Mouse (Mus musculus) stomach, embryonic 15.5 days (tissue): ENCODE data around the gene Ankrd31. TPM values are rescaled to one million over a fixed set of nuclear protein-coding genes. Genes with fewer than 3 reads are reported as not detected.
"Not testable (repeated sequence)": the region's sequence is repeated elsewhere in the genome, so short reads cannot be mapped to it uniquely, and the experiment has no call there.

ENCODE experiments used
- ATAC-seq: fragments of 200-750 bp; cut with Nextera tagmentation; 2 replicates; pipeline ENCODE4 v1.8.0; 2017; ENCODE audit warnings: low read depth, moderate number of reproducible peaks, moderate TSS enrichment; ENCODE audit not compliant: insufficient read depth, low FRiP score
- H3K27ac ChIP-seq: fragments of 300-500 bp; sonication (generic); 2 replicates; pipeline ENCODE4 v1.5.1; 2015; ENCODE audit warnings: mild to moderate bottlenecking, inconsistent platforms
- H3K27me3 ChIP-seq: fragments of 300-500 bp; sonication (generic); replicated peaks from 2 replicates; pipeline ENCODE4 v1.6.1; 2015; ENCODE audit warnings: inconsistent platforms
- H3K36me3 ChIP-seq: fragments of 300-500 bp; sonication (generic); 2 replicates; pipeline ENCODE4 v1.6.1; 2015; ENCODE audit warnings: inconsistent platforms
- H3K4me1 ChIP-seq: fragments of 300-500 bp; sonication (generic); 2 replicates; pipeline ENCODE4 v1.6.1; 2015; ENCODE audit warnings: inconsistent platforms
- H3K4me2 ChIP-seq: fragments of 300-500 bp; sonication (generic); 2 replicates; pipeline ENCODE4 v1.6.1; 2015; ENCODE audit warnings: mild to moderate bottlenecking, inconsistent platforms
- H3K4me3 ChIP-seq: fragments of 300-500 bp; sonication (generic); replicated peaks from 2 replicates; pipeline ENCODE4 v1.5.1; 2015; ENCODE audit warnings: inconsistent platforms
- H3K9ac ChIP-seq: fragments of 300-500 bp; sonication (generic); 2 replicates; pipeline ENCODE4 v1.6.1; 2015; ENCODE audit warnings: inconsistent platforms
- H3K9me3 ChIP-seq: fragments of 300-500 bp; sonication (generic); 2 replicates; pipeline ENCODE4 v1.6.1; 2016; ENCODE audit warnings: inconsistent platforms
- WGBS: fragments of 180-500 bp; shearing (Covaris S2); methylation state at CpG from one replicate; pipeline ENCODE4 v1.1.7; 2015; 5-methylcytosine and 5-hydroxymethylcytosine counted together
- polyA plus RNA-seq: library from polyadenylated mRNA; unstranded; fragments of >200 nt; fragmentation: Nextera tagmentation; extraction: Ambion mirVana; gene quantifications from 2 replicates; pipeline ENCODE4 v1.2.1, GENCODE M21; 2015

The Ankrd31 gene
- polyA plus RNA-seq, 1 experiment from 2014 or later: not detected

GRCm38 (mm10) chr13:96742871-96743270 lies 5.2 kb upstream of the Ankrd31 start:
- no peak overlapping the region for H3K4me3 ChIP-seq
- H3K9me3 ChIP-seq: no peaks in the 10 kb centered on the region
- 77% methylated on average over 2 of the region's 2 CpGs for WGBS
- H3K27ac ChIP-seq: no peak overlapping the region
- no peak overlapping the region for H3K4me2 ChIP-seq
- H3K9ac ChIP-seq: no peak overlapping the region
- no peak for ATAC-seq
- H3K36me3 ChIP-seq: no peaks in the 10 kb centered on the region
- H3K27me3 ChIP-seq: no peaks in the 10 kb centered on the region
- H3K4me1 ChIP-seq: no peaks in the 10 kb centered on the region

- H3K27me3 ChIP-seq: no peaks in the 10 kb centered on the region
- H3K9me3 ChIP-seq: no peaks in the 10 kb centered on the region
- no peak overlapping the region for H3K4me3 ChIP-seq
- ATAC-seq: no peak; the same call in 1 of the 2 replicates
- no peaks in the 10 kb centered on the region for H3K36me3 ChIP-seq
- 27% methylated on average over 6 of the region's 6 CpGs for WGBS
- no peak overlapping the region for H3K4me2 ChIP-seq
- no peaks in the 10 kb centered on the region for H3K4me1 ChIP-seq
- H3K9ac ChIP-seq: no peak overlapping the region
- H3K27ac ChIP-seq: no peak overlapping the region
Observed at GRCm38 (mm10) chr13:96746055-96746454, 2.0 kb upstream of the Ankrd31 start.

- no peak overlapping the region for H3K4me2 ChIP-seq
- no peak overlapping the region for H3K9ac ChIP-seq
- ATAC-seq: no peak
- no peak overlapping the region for H3K27ac ChIP-seq
- no peaks in the 10 kb centered on the region for H3K4me1 ChIP-seq
- H3K36me3 ChIP-seq: no peaks in the 10 kb centered on the region
- no peaks in the 10 kb centered on the region for H3K9me3 ChIP-seq
- H3K27me3 ChIP-seq: no peaks in the 10 kb centered on the region
- H3K4me3 ChIP-seq: no peak overlapping the region
- 77% methylated on average over 6 of the region's 6 CpGs for WGBS
Observed at GRCm38 (mm10) chr13:96749859-96750258, 1.8 kb downstream of the Ankrd31 start.

GRCm38 (mm10) chr13:96760848-96761247 lies 12.8 kb downstream of the Ankrd31 start:
- H3K27ac ChIP-seq: no peak overlapping the region
- no peak for ATAC-seq
- no peak overlapping the region for H3K4me2 ChIP-seq
- H3K9me3 ChIP-seq: no peaks in the 10 kb centered on the region
- no peaks in the 10 kb centered on the region for H3K36me3 ChIP-seq
- H3K9ac ChIP-seq: no peak overlapping the region
- 78% methylated on average over 2 of the region's 2 CpGs for WGBS
- H3K4me3 ChIP-seq: no peak overlapping the region
- H3K27me3 ChIP-seq: no peaks in the 10 kb centered on the region
- H3K4me1 ChIP-seq: no peaks in the 10 kb centered on the region

- not testable (repeated sequence) for H3K36me3 ChIP-seq, H3K4me1 ChIP-seq, ATAC-seq, H3K9ac ChIP-seq, H3K27ac ChIP-seq, H3K27me3 ChIP-seq, H3K4me2 ChIP-seq, H3K4me3 ChIP-seq, H3K9me3 ChIP-seq
- WGBS: 84% methylated on average over 5 of the region's 5 CpGs
Observed at GRCm38 (mm10) chr13:96786071-96786470, 38.0 kb downstream of the Ankrd31 start.

GRCm38 (mm10) chr13:96793451-96793850 lies 45.4 kb downstream of the Ankrd31 start:
- WGBS: 71% methylated on average over 2 of the region's 2 CpGs
- ATAC-seq: no peak
- Histone ChIP-seq H3K4me2 (no peak overlapping the region), H3K27ac (no peak overlapping the region), H3K4me1 (no peaks in the 10 kb centered on the region), H3K4me3 (no peak overlapping the region), H3K9me3 (no peaks in the 10 kb centered on the region), H3K36me3 (no peaks in the 10 kb centered on the region), H3K27me3 (no peaks in the 10 kb centered on the region), H3K9ac (no peak overlapping the region)

- Histone ChIP-seq H3K27ac (no peak overlapping the region), H3K36me3 (no peaks in the 10 kb centered on the region), H3K4me1 (no peaks in the 10 kb centered on the region), H3K27me3 (no peaks in the 10 kb centered on the region), H3K9me3 (no peaks in the 10 kb centered on the region), H3K4me3 (no peak overlapping the region), H3K9ac (no peak overlapping the region), H3K4me2 (no peak overlapping the region)
- WGBS: 60% methylated on average over 3 of the region's 3 CpGs
- ATAC-seq: no peak
Observed at GRCm38 (mm10) chr13:96795301-96795700, 47.2 kb downstream of the Ankrd31 start.

GRCm38 (mm10) chr13:96797500-96797899 lies 49.4 kb downstream of the Ankrd31 start:
- Histone ChIP-seq H3K27me3 (no peaks in the 10 kb centered on the region), H3K27ac (no peak overlapping the region), H3K36me3 (no peaks in the 10 kb centered on the region), H3K9ac (no peak overlapping the region), H3K4me3 (no peak overlapping the region), H3K9me3 (no peaks in the 10 kb centered on the region), H3K4me2 (no peak overlapping the region), H3K4me1 (no peaks in the 10 kb centered on the region)
- ATAC-seq: no peak
- WGBS: 25% methylated on average over 2 of the region's 2 CpGs

- Histone ChIP-seq H3K4me1 (no peaks in the 10 kb centered on the region), H3K36me3 (no peaks in the 10 kb centered on the region), H3K4me2 (no peak overlapping the region), H3K27me3 (no peaks in the 10 kb centered on the region), H3K9ac (no peak overlapping the region), H3K27ac (no peak overlapping the region), H3K9me3 (no peaks in the 10 kb centered on the region), H3K4me3 (no peak overlapping the region)
- 71% methylated on average over 1 of the region's 1 CpGs for WGBS
- ATAC-seq: no peak
Observed at GRCm38 (mm10) chr13:96849752-96850151, 101.7 kb downstream of the Ankrd31 start.

GRCm38 (mm10) chr13:96852133-96852532 lies 104.1 kb downstream of the Ankrd31 start:
- Histone ChIP-seq H3K27ac (no peak overlapping the region), H3K27me3 (no peaks in the 10 kb centered on the region), H3K4me2 (no peak overlapping the region), H3K4me1 (no peaks in the 10 kb centered on the region), H3K36me3 (no peaks in the 10 kb centered on the region), H3K9ac (no peak overlapping the region), H3K9me3 (no peaks in the 10 kb centered on the region), H3K4me3 (no peak overlapping the region)
- no peak for ATAC-seq
- 39% methylated on average over 2 of the region's 2 CpGs for WGBS

- H3K27me3 ChIP-seq: no peaks in the 10 kb centered on the region
- WGBS: 58% methylated on average over 1 of the region's 1 CpGs
- ATAC-seq: no peak
Observed at GRCm38 (mm10) chr13:96853256-96853655, 105.2 kb downstream of the Ankrd31 start.

GRCm38 (mm10) chr13:96855191-96855590 lies 107.1 kb downstream of the Ankrd31 start:
- H3K4me3 ChIP-seq: no peak overlapping the region
- no peak overlapping the region for H3K9ac ChIP-seq
- H3K4me2 ChIP-seq: no peak overlapping the region
- ATAC-seq: no peak
- no peak overlapping the region for H3K27ac ChIP-seq
- no peaks in the 10 kb centered on the region for H3K4me1 ChIP-seq
- no peaks in the 10 kb centered on the region for H3K36me3 ChIP-seq
- no peaks in the 10 kb centered on the region for H3K9me3 ChIP-seq
- no peaks in the 10 kb centered on the region for H3K27me3 ChIP-seq
- 20% methylated on average over 3 of the region's 3 CpGs for WGBS

More at GRCm38 (mm10) chr13:96853256-96853655, 105.2 kb downstream of the Ankrd31 start:
- no peaks in the 10 kb centered on the region for H3K36me3 ChIP-seq
- no peak overlapping the region for H3K27ac ChIP-seq
- H3K4me1 ChIP-seq: no peaks in the 10 kb centered on the region
- no peak overlapping the region for H3K4me3 ChIP-seq
- no peak overlapping the region for H3K9ac ChIP-seq
- no peak overlapping the region for H3K4me2 ChIP-seq
- no peaks in the 10 kb centered on the region for H3K9me3 ChIP-seq

GRCm38 (mm10) chr13:96859161-96859560 lies 111.1 kb downstream of the Ankrd31 start:
- H3K27me3 ChIP-seq: no peaks in the 10 kb centered on the region
- no peak overlapping the region for H3K4me3 ChIP-seq
- H3K9ac ChIP-seq: no peak overlapping the region
- H3K4me1 ChIP-seq: no peaks in the 10 kb centered on the region
- no peaks in the 10 kb centered on the region for H3K36me3 ChIP-seq
- no peak for ATAC-seq
- H3K4me2 ChIP-seq: no peak overlapping the region
- H3K27ac ChIP-seq: no peak overlapping the region
- WGBS: 95% methylated on average over 3 of the region's 3 CpGs
- no peaks in the 10 kb centered on the region for H3K9me3 ChIP-seq
